Comparison of ENCODE assay signal across 12 mouse cellular contexts in genomic region chr3:51965008-51965407, GRCm38 (mm10).
DNase-seq lines count a peak whose midpoint lies in the region; ATAC-seq lines count a peak whose summit lies in the region.
"Had no signal": no experiment of that assay in that cellular context is flagged by ENCODE, and none has a peak within 500 bp of the region (broad histone marks: within the 10 kb centered on the region; RNA-seq: fewer than 3 reads in every experiment).

No protein-coding gene starts in this region.

- ATAC-seq in neural tube, embryonic 11.5 days (ENCODE audit: insufficient read depth, low FRiP score, low TSS enrichment), result no peak
- no peak for ATAC-seq in hindbrain, embryonic 15.5 days (ENCODE audit: low FRiP score, low read depth)
- ATAC-seq in midbrain, embryonic 15.5 days (replicated peaks), result no peak

- H3K4me3 ChIP-seq in neural tube, embryonic 11.5 days (ENCODE audit: low read depth, low read length), result no peak overlapping the region
- no peak overlapping the region for H3K4me3 ChIP-seq in hindbrain, embryonic 15.5 days
- H3K4me3 ChIP-seq in midbrain, embryonic 15.5 days, result no peak overlapping the region

- no peaks in the 10 kb centered on the region for H3K27me3 ChIP-seq in neural tube, embryonic 11.5 days (ENCODE audit: control insufficient read depth, insufficient read depth, low read length)
- H3K27me3 ChIP-seq in hindbrain, embryonic 15.5 days, result no peaks in the 10 kb centered on the region
- H3K27me3 ChIP-seq in midbrain, embryonic 15.5 days (replicated peaks), result no peaks in the 10 kb centered on the region

- no peak overlapping the region; the same call in 1 of the 2 replicates for H3K9ac ChIP-seq in neural tube, embryonic 11.5 days (ENCODE audit: low read length)
- no peak overlapping the region for H3K9ac ChIP-seq in hindbrain, embryonic 15.5 days
- no peak overlapping the region for H3K9ac ChIP-seq in midbrain, embryonic 15.5 days

- no peaks in the 10 kb centered on the region for H3K36me3 ChIP-seq in neural tube, embryonic 11.5 days (ENCODE audit: control insufficient read depth, insufficient read depth, low read length)
- H3K36me3 ChIP-seq in hindbrain, embryonic 15.5 days, result no peaks in the 10 kb centered on the region
- no peaks in the 10 kb centered on the region for H3K36me3 ChIP-seq in midbrain, embryonic 15.5 days (replicated peaks)

- H3K4me1 ChIP-seq in neural tube, embryonic 11.5 days (ENCODE audit: control insufficient read depth, insufficient read depth, low read length), result peaks cover 14% of the 10 kb centered on the region
- peaks cover 41% of the 10 kb centered on the region for H3K4me1 ChIP-seq in hindbrain, embryonic 15.5 days (replicated peaks)
- H3K4me1 ChIP-seq in midbrain, embryonic 15.5 days, result peaks cover 37% of the 10 kb centered on the region

- no peak for DNase-seq in neural tube, embryonic 11.5 days (ENCODE audit: low spot score)
- no peak for DNase-seq in neural tube, embryonic 10.5 days (ENCODE audit: extremely low spot score, low spot score)
- DNase-seq in spleen, postnatal 4 days (ENCODE audit: low spot score in 2 of 2), result no peak
- DNase-seq in cerebellum, postnatal 25 days, result no peak
- DNase-seq in layer of hippocampus, adult 18-20 months (ENCODE audit: low spot score in 2 of 2), result no peak
- no peak for DNase-seq in right cerebral cortex, postnatal 10 days (ENCODE audit: low spot score in 2 of 2)
- DNase-seq: cerebellum, adult 18-20 months; heart, postnatal 10 days; lung, postnatal 4 days had no signal

- no peaks in the 10 kb centered on the region for H3K9me3 ChIP-seq in neural tube, embryonic 11.5 days (ENCODE audit: control insufficient read depth, low read length)
- H3K9me3 ChIP-seq in hindbrain, embryonic 15.5 days, result no peaks in the 10 kb centered on the region
- H3K9me3 ChIP-seq in midbrain, embryonic 15.5 days, result no peaks in the 10 kb centered on the region

- H3K27ac ChIP-seq in neural tube, embryonic 11.5 days (ENCODE audit: low read depth, low read length), result peak overlapping the region; percentile 4
- peak overlapping the region; percentile 83 for H3K27ac ChIP-seq in hindbrain, embryonic 15.5 days (replicated peaks)
- peak overlapping the region; percentile 89 for H3K27ac ChIP-seq in midbrain, embryonic 15.5 days
- H3K27ac ChIP-seq: kidney, postnatal 0 days had no signal

- WGBS in neural tube, embryonic 11.5 days, result 53% methylated on average over 2 of the region's 3 CpGs
- WGBS in hindbrain, embryonic 15.5 days, result 36% methylated on average over 3 of the region's 3 CpGs
- 18% methylated on average over 3 of the region's 3 CpGs for WGBS in midbrain, embryonic 15.5 days

- H3K4me2 ChIP-seq in neural tube, embryonic 11.5 days (ENCODE audit: low read depth), result no peak overlapping the region
- no peak overlapping the region for H3K4me2 ChIP-seq in hindbrain, embryonic 15.5 days
- H3K4me2 ChIP-seq in midbrain, embryonic 15.5 days, result no peak overlapping the region

Comparison
In these comparisons a context has a peak if more than half of its experiments do, and no peak if none do; other contexts are left out.
1. H3K27ac ChIP-seq: peak in every context shown above with its lines; median percentile 89 in midbrain, embryonic 15.5 days; 83 in hindbrain, embryonic 15.5 days; 4 in neural tube, embryonic 11.5 days.